Mouse (Mus musculus): ENCODE measurements around the gene Spata32. TPM values are rescaled to one million over a fixed set of nuclear protein-coding genes. Genes with fewer than 3 reads are reported as not detected.

The Spata32 gene
- polyA plus RNA-seq, 1 experiment from 2014 or later = not detected

DNA sequence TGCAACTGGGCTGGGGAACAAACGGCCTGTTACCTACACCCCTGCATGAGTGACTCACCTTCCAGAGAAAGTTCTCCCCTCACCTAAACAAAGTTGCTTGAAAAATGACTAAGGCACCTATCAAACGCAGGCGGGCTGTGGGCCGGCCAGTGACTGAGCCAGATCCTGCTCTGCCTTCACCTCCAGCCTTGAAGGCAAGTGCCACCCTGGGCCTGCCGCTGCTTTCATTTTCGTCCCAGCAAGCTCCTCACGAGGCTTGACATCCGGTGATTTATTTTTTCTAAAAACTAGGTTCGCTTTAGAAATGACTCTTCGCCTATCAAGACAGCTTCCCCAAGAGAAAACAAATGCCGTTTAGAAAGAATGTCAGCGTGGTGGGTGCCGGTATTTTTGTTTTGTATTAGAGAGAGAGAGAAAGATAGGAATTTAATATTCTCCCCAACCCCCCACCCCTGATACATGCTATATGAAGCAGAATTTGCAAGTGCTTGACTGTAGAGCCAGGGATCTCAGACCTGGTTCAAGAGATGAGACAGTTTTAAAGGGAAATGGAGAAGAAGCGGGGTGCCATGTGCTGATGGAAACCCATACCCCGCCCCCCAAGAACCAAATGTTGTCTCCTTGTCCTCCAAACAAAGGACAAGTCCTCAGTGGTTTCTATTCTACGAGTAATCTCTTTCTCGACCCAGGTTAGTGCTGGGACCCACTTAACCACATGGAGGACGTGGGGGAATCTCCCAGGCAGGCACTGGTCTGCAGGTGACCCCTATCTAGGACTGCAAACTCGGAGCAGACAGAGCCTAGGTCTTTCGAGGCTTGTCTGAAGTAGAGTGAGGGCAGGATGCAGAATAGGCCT, 44.4 kb upstream of the Spata32 start:
- no peak overlapping the region for H3K27ac ChIP-seq (ENCODE audit: low read depth, low read length)
- DNase-seq (ENCODE audit: low spot score) (no peak), ATAC-seq (replicated peaks; ENCODE audit: low FRiP score) (no peak)
- no peak overlapping the region for H3K4me3 ChIP-seq (ENCODE audit: low read depth, low read length)
- peaks cover 15% of the 10 kb centered on the region for H3K4me1 ChIP-seq (replicated peaks; ENCODE audit: control insufficient read depth, insufficient read depth, low read length)
- no peak overlapping the region for H3K9ac ChIP-seq (ENCODE audit: low read depth, low read length)
- H3K9me3 ChIP-seq (ENCODE audit: control insufficient read depth, low read length) = no peaks in the 10 kb centered on the region
- H3K36me3 ChIP-seq (ENCODE audit: control insufficient read depth, insufficient read depth, low read length) = no peaks in the 10 kb centered on the region
- no peak overlapping the region for H3K4me2 ChIP-seq
- no peaks in the 10 kb centered on the region for H3K27me3 ChIP-seq (replicated peaks; ENCODE audit: control insufficient read depth, insufficient read depth, low read length)
- WGBS = 60% methylated on average over 20 of the region's 20 CpGs

DNA sequence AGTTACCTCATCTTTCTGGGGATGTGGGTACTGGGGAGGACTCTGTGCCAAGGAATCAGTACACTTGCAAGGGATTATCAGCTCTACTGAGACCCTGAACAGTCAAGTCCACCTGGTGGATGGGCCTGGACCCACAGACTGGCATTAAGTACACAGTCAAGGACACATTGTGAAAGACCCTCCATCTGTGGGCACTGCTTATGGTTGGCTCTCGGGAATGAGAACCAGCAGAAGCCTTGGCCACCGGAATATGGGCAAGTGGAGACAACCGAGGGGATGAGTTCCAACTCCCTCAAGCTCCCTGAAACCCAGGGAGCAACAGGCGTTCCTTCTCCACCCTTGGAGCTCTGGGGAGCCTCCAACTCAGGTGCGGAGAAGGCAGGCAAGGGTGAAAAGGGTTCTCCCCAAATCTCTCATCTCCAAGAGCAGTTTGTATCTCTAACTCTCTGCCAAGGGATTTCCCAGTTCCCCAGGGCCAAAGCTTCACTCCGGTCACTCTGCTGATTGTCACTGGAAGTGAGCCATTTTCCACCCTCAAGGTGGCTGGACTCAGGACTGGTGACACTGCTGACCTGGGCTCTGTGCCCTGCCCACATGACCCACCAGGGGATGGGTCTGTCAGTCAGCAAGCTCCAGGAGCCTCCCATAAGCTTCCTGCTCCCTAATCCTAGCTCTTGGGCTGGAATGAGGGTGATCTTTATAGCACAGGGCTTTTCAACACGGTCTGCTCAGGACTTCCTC, 43.6 kb upstream of the Spata32 start:
- 77% methylated on average over 7 of the region's 7 CpGs for WGBS
- DNase-seq (ENCODE audit: low spot score) (no peak), ATAC-seq (replicated peaks; ENCODE audit: low FRiP score) (no peak)
- H3K9me3 ChIP-seq (ENCODE audit: control insufficient read depth, low read length) = no peaks in the 10 kb centered on the region
- H3K27ac ChIP-seq (ENCODE audit: low read depth, low read length) = no peak overlapping the region
- peaks cover 14% of the 10 kb centered on the region for H3K4me1 ChIP-seq (replicated peaks; ENCODE audit: control insufficient read depth, insufficient read depth, low read length)
- no peak overlapping the region for H3K4me2 ChIP-seq
- no peaks in the 10 kb centered on the region for H3K27me3 ChIP-seq (replicated peaks; ENCODE audit: control insufficient read depth, insufficient read depth, low read length)
- H3K4me3 ChIP-seq (ENCODE audit: low read depth, low read length) = no peak overlapping the region
- H3K9ac ChIP-seq (ENCODE audit: low read depth, low read length) = 0 out of 2 replicates have a peak overlapping the region, but pooled peaks have one; percentile 4
- H3K36me3 ChIP-seq (ENCODE audit: control insufficient read depth, insufficient read depth, low read length) = no peaks in the 10 kb centered on the region

DNA sequence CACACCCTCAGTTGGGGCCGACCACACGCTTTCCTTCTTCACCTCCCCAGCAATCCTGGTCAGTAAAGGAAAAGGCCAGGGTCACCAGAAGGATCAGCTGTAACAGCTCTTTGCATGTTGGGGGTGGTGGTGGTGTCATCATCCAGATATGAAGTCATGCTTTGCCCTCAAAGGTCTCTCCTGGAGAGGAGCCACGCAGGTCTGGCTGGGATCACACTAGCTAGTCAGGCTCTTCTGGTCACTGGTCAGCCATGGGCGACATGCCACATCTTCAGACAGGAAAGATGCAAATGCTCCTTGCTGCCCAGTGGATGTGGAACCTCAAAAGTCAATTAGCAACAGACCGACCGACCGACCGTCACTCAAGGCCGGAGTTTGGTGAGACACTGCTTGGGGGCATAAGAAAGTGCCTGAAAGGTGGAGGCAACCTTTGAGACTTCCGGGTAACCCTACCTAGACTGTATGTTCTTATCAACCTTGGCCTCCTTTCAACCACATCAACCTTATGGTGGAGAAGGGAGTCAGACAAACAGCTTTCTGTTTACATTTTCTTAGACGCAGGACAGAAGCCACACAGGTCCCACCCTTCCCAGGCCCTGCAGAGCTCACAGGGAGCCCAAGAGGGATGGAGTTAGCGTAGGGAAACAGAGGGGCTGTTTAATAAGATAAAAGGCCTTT, 42.4 kb upstream of the Spata32 start:
- H3K27me3 ChIP-seq (replicated peaks; ENCODE audit: control insufficient read depth, insufficient read depth, low read length) = no peaks in the 10 kb centered on the region
- H3K9ac ChIP-seq (ENCODE audit: low read depth, low read length) = no peak overlapping the region
- no peak overlapping the region for H3K4me2 ChIP-seq
- peaks cover 9% of the 10 kb centered on the region for H3K4me1 ChIP-seq (replicated peaks; ENCODE audit: control insufficient read depth, insufficient read depth, low read length)
- WGBS = 76% methylated on average over 12 of the region's 12 CpGs
- no peak for DNase-seq (ENCODE audit: low spot score)
- no peak overlapping the region for H3K4me3 ChIP-seq (ENCODE audit: low read depth, low read length)
- no peaks in the 10 kb centered on the region for H3K9me3 ChIP-seq (ENCODE audit: control insufficient read depth, low read length)
- H3K27ac ChIP-seq (ENCODE audit: low read depth, low read length) = no peak overlapping the region
- no peak for ATAC-seq (replicated peaks; ENCODE audit: low FRiP score)
- H3K36me3 ChIP-seq (ENCODE audit: control insufficient read depth, insufficient read depth, low read length) = no peaks in the 10 kb centered on the region

DNA sequence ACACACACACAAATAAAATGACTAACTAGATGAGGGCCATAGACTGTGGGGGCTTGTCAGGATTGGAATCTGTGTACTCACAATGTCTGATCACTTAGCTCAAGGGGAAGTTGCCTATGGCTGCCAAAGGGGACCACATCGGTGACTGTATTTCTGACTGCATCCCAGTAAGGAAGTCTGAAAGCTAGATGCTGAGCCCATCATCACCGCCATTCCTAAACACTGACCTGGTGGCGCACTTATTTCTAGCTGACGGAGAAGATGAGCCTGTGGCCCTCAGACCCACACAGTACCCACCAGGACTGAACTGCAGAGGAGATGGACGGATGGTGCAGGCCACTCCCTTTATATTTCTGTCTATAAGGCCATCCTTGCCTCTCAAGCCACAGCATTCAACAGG, 41.8 kb upstream of the Spata32 start:
- H3K4me3 ChIP-seq (ENCODE audit: low read depth, low read length) = no peak overlapping the region
- H3K27me3 ChIP-seq (replicated peaks; ENCODE audit: control insufficient read depth, insufficient read depth, low read length) = no peaks in the 10 kb centered on the region
- no peaks in the 10 kb centered on the region for H3K9me3 ChIP-seq (ENCODE audit: control insufficient read depth, low read length)
- H3K4me2 ChIP-seq = no peak overlapping the region
- H3K36me3 ChIP-seq (ENCODE audit: control insufficient read depth, insufficient read depth, low read length) = no peaks in the 10 kb centered on the region
- ATAC-seq (replicated peaks; ENCODE audit: low FRiP score) (no peak), DNase-seq (ENCODE audit: low spot score) (no peak)
- H3K4me1 ChIP-seq (replicated peaks; ENCODE audit: control insufficient read depth, insufficient read depth, low read length) = peaks cover 9% of the 10 kb centered on the region
- no peak overlapping the region for H3K9ac ChIP-seq (ENCODE audit: low read depth, low read length)
- WGBS = 86% methylated on average over 5 of the region's 5 CpGs
- H3K27ac ChIP-seq (ENCODE audit: low read depth, low read length) = no peak overlapping the region

DNA sequence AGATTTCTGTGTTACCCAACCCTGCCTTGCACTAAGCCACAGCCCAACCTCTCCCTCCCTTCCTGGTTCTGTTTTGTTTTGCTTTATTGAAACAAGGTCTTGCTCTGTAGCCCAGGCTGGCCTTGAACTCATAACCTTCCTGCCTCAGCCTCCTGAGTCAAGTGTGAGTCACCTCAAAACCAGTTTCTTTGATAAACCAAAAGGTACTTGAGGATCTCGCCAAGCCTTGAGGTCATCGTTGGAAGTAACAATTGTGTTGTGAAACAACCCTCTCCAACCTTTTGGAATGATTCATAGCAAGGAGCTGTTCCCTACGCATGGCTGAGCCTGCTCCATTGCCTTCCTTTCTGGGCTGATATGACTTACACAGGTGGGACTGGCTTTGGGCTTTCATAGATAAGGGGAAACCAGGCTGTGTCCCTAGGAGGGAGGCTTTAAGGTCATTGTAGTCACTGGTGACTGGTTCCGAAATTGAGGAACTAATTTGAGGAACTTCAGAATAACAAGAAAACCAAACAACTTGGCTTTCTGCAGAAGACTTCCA, 39.8 kb upstream of the Spata32 start:
- no peaks in the 10 kb centered on the region for H3K36me3 ChIP-seq (ENCODE audit: control insufficient read depth, insufficient read depth, low read length)
- no peak overlapping the region for H3K9ac ChIP-seq (ENCODE audit: low read depth, low read length)
- WGBS = 50% methylated on average over 4 of the region's 4 CpGs
- ATAC-seq (replicated peaks; ENCODE audit: low FRiP score) = no peak
- peaks cover 5% of the 10 kb centered on the region for H3K4me1 ChIP-seq (replicated peaks; ENCODE audit: control insufficient read depth, insufficient read depth, low read length)
- H3K4me2 ChIP-seq = no peak overlapping the region
- H3K4me3 ChIP-seq (ENCODE audit: low read depth, low read length) = no peak overlapping the region
- no peak overlapping the region for H3K27ac ChIP-seq (ENCODE audit: low read depth, low read length)
- no peaks in the 10 kb centered on the region for H3K9me3 ChIP-seq (ENCODE audit: control insufficient read depth, low read length)
- H3K27me3 ChIP-seq (replicated peaks; ENCODE audit: control insufficient read depth, insufficient read depth, low read length) = no peaks in the 10 kb centered on the region
- no peak for DNase-seq (ENCODE audit: low spot score)

DNA sequence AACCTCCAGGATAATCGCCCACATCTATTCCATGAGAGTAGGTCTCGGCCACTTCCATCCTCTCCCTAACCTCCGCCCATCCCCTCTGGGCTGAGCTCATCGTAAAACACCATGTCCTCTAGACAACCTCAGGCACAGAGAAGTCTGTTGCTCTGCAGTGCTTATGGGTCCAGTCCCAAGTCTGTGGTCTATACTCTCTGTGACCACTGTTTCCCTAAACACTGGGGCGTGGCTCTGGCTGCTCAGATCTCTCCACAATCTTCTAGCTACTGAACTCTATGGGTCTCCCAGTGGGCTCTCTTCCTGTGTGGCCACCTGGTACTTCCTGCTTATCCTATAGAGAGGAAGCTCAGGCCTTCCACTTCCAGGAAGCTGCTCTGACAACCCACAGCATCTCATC, 35.4 kb upstream of the Spata32 start:
- 59% methylated on average over 5 of the region's 5 CpGs for WGBS
- Histone ChIP-seq H3K27me3 (replicated peaks; ENCODE audit: control insufficient read depth, insufficient read depth, low read length) (no peaks in the 10 kb centered on the region), H3K4me1 (replicated peaks; ENCODE audit: control insufficient read depth, insufficient read depth, low read length) (no peaks in the 10 kb centered on the region; the same call in 1 of the 2 replicates), H3K4me3 (ENCODE audit: low read depth, low read length) (no peak overlapping the region), H3K4me2 (no peak overlapping the region), H3K36me3 (ENCODE audit: control insufficient read depth, insufficient read depth, low read length) (no peaks in the 10 kb centered on the region), H3K9ac (ENCODE audit: low read depth, low read length) (no peak overlapping the region), H3K9me3 (ENCODE audit: control insufficient read depth, low read length) (no peaks in the 10 kb centered on the region), H3K27ac (ENCODE audit: low read depth, low read length) (no peak overlapping the region)
- no peak for DNase-seq (ENCODE audit: low spot score)
- ATAC-seq (replicated peaks; ENCODE audit: low FRiP score) = no peak

DNA sequence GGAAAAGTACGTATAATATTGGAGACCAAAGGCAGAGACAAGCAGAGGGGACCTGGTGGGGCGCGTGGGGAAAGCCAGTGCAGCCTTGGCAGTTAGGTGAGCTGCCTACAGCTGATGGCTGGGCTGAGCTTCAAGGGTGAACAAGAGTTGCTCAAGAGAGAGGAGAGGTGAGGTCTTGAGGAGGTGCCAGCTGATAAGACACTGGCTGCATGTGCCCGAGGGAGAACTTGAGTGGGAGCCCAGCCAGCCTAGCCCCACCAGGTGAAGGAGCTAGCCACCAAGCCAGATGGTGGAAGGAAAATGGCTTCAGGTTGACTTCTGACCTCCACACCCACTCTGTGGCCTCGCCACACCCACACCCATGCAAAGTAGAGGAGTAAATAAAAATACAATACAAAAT, 34.1 kb upstream of the Spata32 start:
- DNase-seq (ENCODE audit: low spot score) = no peak
- Histone ChIP-seq H3K9me3 (ENCODE audit: control insufficient read depth, low read length) (no peaks in the 10 kb centered on the region), H3K9ac (ENCODE audit: low read depth, low read length) (no peak overlapping the region), H3K36me3 (ENCODE audit: control insufficient read depth, insufficient read depth, low read length) (no peaks in the 10 kb centered on the region), H3K27ac (ENCODE audit: low read depth, low read length) (no peak overlapping the region), H3K4me1 (replicated peaks; ENCODE audit: control insufficient read depth, insufficient read depth, low read length) (peaks cover 2% of the 10 kb centered on the region; the same call in 1 of the 2 replicates), H3K27me3 (replicated peaks; ENCODE audit: control insufficient read depth, insufficient read depth, low read length) (no peaks in the 10 kb centered on the region), H3K4me2 (no peak overlapping the region), H3K4me3 (ENCODE audit: low read depth, low read length) (no peak overlapping the region)
- ATAC-seq (replicated peaks; ENCODE audit: low FRiP score) = no peak
- 78% methylated on average over 5 of the region's 5 CpGs for WGBS

DNA sequence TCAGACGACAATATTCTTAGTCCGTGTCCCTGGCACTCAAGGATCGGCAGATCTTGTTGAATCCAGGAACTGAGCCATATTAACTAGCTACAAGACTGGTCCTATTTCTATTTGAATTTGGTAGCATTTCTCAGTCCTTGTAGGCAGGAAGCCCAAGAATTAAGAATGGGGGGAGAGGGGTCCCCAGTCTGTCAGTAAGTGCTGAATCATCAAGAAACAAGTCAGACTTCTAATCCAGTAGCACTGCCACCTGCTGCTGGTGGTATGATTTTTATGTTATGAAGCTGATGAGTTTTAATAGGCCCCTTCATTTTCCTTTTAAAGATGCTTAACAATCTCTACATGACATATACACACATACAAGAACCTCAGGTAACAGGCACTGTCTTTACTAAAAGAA, 32.1 kb upstream of the Spata32 start:
- no peak for ATAC-seq (replicated peaks; ENCODE audit: low FRiP score)
- H3K4me1 ChIP-seq (replicated peaks; ENCODE audit: control insufficient read depth, insufficient read depth, low read length) = peaks cover 16% of the 10 kb centered on the region

More for the DNA sequence above, 32.1 kb upstream of the Spata32 start:
- Histone ChIP-seq H3K36me3 (ENCODE audit: control insufficient read depth, insufficient read depth, low read length) (no peaks in the 10 kb centered on the region), H3K27me3 (replicated peaks; ENCODE audit: control insufficient read depth, insufficient read depth, low read length) (no peaks in the 10 kb centered on the region), H3K27ac (ENCODE audit: low read depth, low read length) (no peak overlapping the region), H3K9me3 (ENCODE audit: control insufficient read depth, low read length) (no peaks in the 10 kb centered on the region), H3K9ac (ENCODE audit: low read depth, low read length) (no peak overlapping the region), H3K4me2 (no peak overlapping the region), H3K4me3 (ENCODE audit: low read depth, low read length) (no peak overlapping the region)
- DNase-seq (ENCODE audit: low spot score) = no peak
- WGBS = 92% methylated on average over 3 of the region's 3 CpGs

Measured in liver, embryonic 11.5 days (tissue).